Mouse (Mus musculus) liver, adult 2 months (tissue): ENCODE results near the gene Nvl.

ENCODE experiments used
- CTCF ChIP-seq: fragments of 200-500 bp; IDR thresholded peaks from 2 replicates; pipeline ENCODE4 v1.5.1; 2011; ENCODE audit warnings: low read depth, low read length, control low read depth
- POLR2A ChIP-seq: fragments of 200-500 bp; IDR thresholded peaks from 2 replicates; pipeline ENCODE4 v1.6.1; 2011; ENCODE audit warnings: low read length, control low read depth; ENCODE audit not compliant: insufficient read depth; ENCODE audit errors: extremely low read depth

DNA sequence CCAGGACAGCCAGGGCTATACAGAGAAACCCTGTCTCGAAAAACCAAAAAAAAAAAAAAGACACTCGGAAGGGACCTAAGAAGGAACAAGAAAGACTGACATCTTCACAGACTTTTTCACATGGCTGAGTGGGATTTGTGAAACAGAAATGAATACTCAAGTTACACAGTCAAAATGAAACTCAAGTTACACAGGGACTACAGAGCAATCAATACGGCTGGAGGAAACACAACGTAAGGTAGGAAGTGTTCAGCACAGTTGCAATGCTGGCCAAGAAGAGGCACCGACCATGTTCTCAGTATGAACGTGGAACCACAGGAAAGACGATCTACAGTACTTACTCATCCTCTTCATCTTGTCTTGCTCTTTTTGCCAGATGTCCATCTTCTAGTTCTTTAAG lies 5.3 kb downstream of the Nvl start:
- no peak for TF ChIP-seq CTCF
- TF ChIP-seq POLR2A: no peak
